In the genomic region with DNA sequence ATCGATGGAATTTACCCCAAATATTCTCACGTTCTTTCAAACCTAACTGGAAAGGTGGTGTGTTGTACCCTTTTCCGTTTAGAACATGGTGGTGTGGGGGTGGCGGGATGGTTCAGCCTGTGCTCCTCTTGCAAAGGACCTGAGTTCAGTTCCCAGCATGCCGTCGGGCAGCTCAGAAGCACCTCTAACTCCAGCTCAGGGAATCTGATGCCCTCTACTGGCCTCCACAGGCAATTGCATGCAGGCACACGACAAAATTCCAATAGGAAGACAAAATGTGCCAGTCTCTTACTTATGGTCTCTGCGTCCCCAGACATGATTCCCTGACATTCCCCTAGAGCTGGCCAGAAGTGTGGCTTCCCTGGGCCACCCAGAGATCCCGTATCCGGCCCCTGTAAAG, we compare ENCODE assay signal across 16 mouse cellular contexts.
DNase-seq lines count a peak whose midpoint lies in the region; ATAC-seq and TF ChIP-seq lines count a peak whose summit lies in the region.
"Had no signal": no experiment of that assay in that cellular context is flagged by ENCODE, and none has a peak within 500 bp of the region (broad histone marks: within the 10 kb centered on the region; RNA-seq: fewer than 3 reads in every experiment).

No protein-coding gene starts in this region.

- no peaks in the 10 kb centered on the region for H3K36me3 ChIP-seq in kidney, adult 2 months (ENCODE audit: control insufficient read depth, insufficient read depth, low read length)
- no peaks in the 10 kb centered on the region for H3K36me3 ChIP-seq in testis, adult 2 months (ENCODE audit: control insufficient read depth, insufficient read depth, low read length)
- no peaks in the 10 kb centered on the region for H3K36me3 ChIP-seq in stomach, postnatal 0 days (ENCODE audit: control insufficient read depth, insufficient read depth, low read length)
- H3K36me3 ChIP-seq: embryonic facial prominence, embryonic 15.5 days; heart, embryonic 15.5 days had no signal

- H3K4me2 ChIP-seq in stomach, postnatal 0 days (replicated peaks; ENCODE audit: low read depth) = no peak overlapping the region
- H3K4me2 ChIP-seq: embryonic facial prominence, embryonic 15.5 days; heart, embryonic 15.5 days; hindbrain, embryonic 14.5 days had no signal

- H3K9ac ChIP-seq in stomach, postnatal 0 days (ENCODE audit: low read length) = no peak overlapping the region
- H3K9ac ChIP-seq: embryonic facial prominence, embryonic 15.5 days; heart, embryonic 15.5 days; hindbrain, embryonic 14.5 days had no signal

- no peaks in the 10 kb centered on the region for H3K9me3 ChIP-seq in stomach, postnatal 0 days (ENCODE audit: control insufficient read depth, low read length)
- H3K9me3 ChIP-seq: embryonic facial prominence, embryonic 15.5 days; heart, embryonic 15.5 days had no signal

- 93% methylated on average over 10 of the region's 10 CpGs for WGBS in kidney, adult 2 months
- WGBS in stomach, postnatal 0 days = 82% methylated on average over 10 of the region's 10 CpGs

- H3K4me3 ChIP-seq in kidney, adult 2 months (ENCODE audit: insufficient read depth, low read depth, low read length) = no peak overlapping the region
- no peak overlapping the region for H3K4me3 ChIP-seq in testis, adult 2 months (ENCODE audit: control insufficient read depth, low read depth, low read length)
- no peak overlapping the region for H3K4me3 ChIP-seq in stomach, postnatal 0 days (ENCODE audit: low read depth, low read length)
- H3K4me3 ChIP-seq: embryonic facial prominence, embryonic 15.5 days; heart, embryonic 15.5 days had no signal

- no peaks in the 10 kb centered on the region for H3K27me3 ChIP-seq in kidney, adult 2 months (replicated peaks; ENCODE audit: control insufficient read depth, insufficient read depth, low read length)
- no peaks in the 10 kb centered on the region for H3K27me3 ChIP-seq in testis, adult 2 months (ENCODE audit: control insufficient read depth, insufficient read depth, low read length)
- H3K27me3 ChIP-seq in stomach, postnatal 0 days (ENCODE audit: control insufficient read depth, insufficient read depth, low read length) = no peaks in the 10 kb centered on the region

- TF ChIP-seq EP300 in stomach, postnatal 0 days (optimal IDR thresholded peaks at IDR 0.05) = no peak

- DNase-seq in kidney, adult 2 months = no peak
- no peak for DNase-seq in kidney, adult 9 months
- no peak for DNase-seq in testis, postnatal 10 days (ENCODE audit: low spot score)
- peak; percentile 85 for DNase-seq in ZHBTc4 (ENCODE audit: low read depth, low spot score)
- no peak for DNase-seq in stomach, postnatal 0 days (ENCODE audit: low spot score)
- no peak for DNase-seq in left cerebral cortex, adult 18-20 months (ENCODE audit: low spot score in 2 of 2)
- DNase-seq: adrenal gland, adult 2 months; gastrocnemius, postnatal 14 days; layer of hippocampus, postnatal 36 days; right cerebral cortex, postnatal 25 days had no signal

- no peaks in the 10 kb centered on the region for H3K4me1 ChIP-seq in kidney, adult 2 months (ENCODE audit: control insufficient read depth, insufficient read depth, low read length)
- peaks cover 2% of the 10 kb centered on the region for H3K4me1 ChIP-seq in testis, adult 2 months (ENCODE audit: control insufficient read depth, insufficient read depth, low read length)
- no peaks in the 10 kb centered on the region for H3K4me1 ChIP-seq in stomach, postnatal 0 days (replicated peaks; ENCODE audit: control insufficient read depth, insufficient read depth)

- H3K27ac ChIP-seq in kidney, adult 2 months (ENCODE audit: insufficient read depth, low read depth, low read length) = no peak overlapping the region
- H3K27ac ChIP-seq in testis, adult 2 months (ENCODE audit: control insufficient read depth, insufficient read depth, low read depth, low read length) = no peak overlapping the region
- no peak overlapping the region for H3K27ac ChIP-seq in stomach, postnatal 0 days (replicated peaks)
- H3K27ac ChIP-seq: embryonic facial prominence, embryonic 15.5 days; heart, embryonic 15.5 days; hindbrain, embryonic 14.5 days had no signal

- TF ChIP-seq POLR2A in kidney, adult 2 months (IDR thresholded peaks at IDR 0.05; ENCODE audit: low read depth, low read length) = no peak
- no peak for TF ChIP-seq POLR2A in testis, adult 2 months (IDR thresholded peaks at IDR 0.05; ENCODE audit: control insufficient read depth, low read depth, low read length)

- peak; percentile 42 for TF ChIP-seq CTCF in kidney, adult 2 months (conservative IDR thresholded peaks at IDR 0.05; ENCODE audit: insufficient read depth, insufficient read length, low read depth, low read length)
- peak; percentile 85 for TF ChIP-seq CTCF in testis, adult 2 months (IDR thresholded peaks at IDR 0.05; ENCODE audit: control insufficient read depth, insufficient read depth, insufficient replicate concordance, low read depth, low read length)
- peak; percentile 54 for TF ChIP-seq CTCF in stomach, postnatal 0 days (IDR thresholded peaks at IDR 0.05; ENCODE audit: low read depth)

- no peak for ATAC-seq in stomach, postnatal 0 days (ENCODE audit: low FRiP score, low TSS enrichment)
- no peak for ATAC-seq in granulocyte monocyte progenitor cell, adult 5-6 weeks (replicated peaks; ENCODE audit: poor library complexity, severe bottlenecking)
- ATAC-seq: forebrain, embryonic 14.5 days had no signal
